Mouse (Mus musculus) MEL (cell line): ENCODE results near the gene Tfam.

Experiments
- CTCF ChIP-seq, 3 experiments: IDR thresholded peaks in 2 of 3; conservative IDR thresholded peaks in 1 of 3; 2 replicates each; pipeline ENCODE4 v1.5.1; 2011 to 2012; ENCODE audit warnings: low read length in 3 of 3, low read depth in 2 of 3, mild to moderate bottlenecking in 2 of 3, improper control_type of control experiment in 1 of 3, inconsistent platforms in 1 of 3, mixed read lengths in 1 of 3, moderate library complexity in 1 of 3; ENCODE audit not compliant: control insufficient read depth in 1 of 3, insufficient read depth in 1 of 3, poor library complexity in 1 of 3, severe bottlenecking in 1 of 3
- MAZ ChIP-seq: IDR thresholded peaks from 2 replicates; pipeline ENCODE4 v1.6.1; 2012; ENCODE audit warnings: low read depth, mild to moderate bottlenecking, inconsistent platforms, low read length, improper control_type of control experiment
- POLR2A ChIP-seq, 2 experiments: IDR thresholded peaks; 2 replicates each; pipeline ENCODE4 v1.6.1; 2011 to 2012; ENCODE audit warnings: low read length in 2 of 2, mild to moderate bottlenecking in 2 of 2, control low read depth in 1 of 2, improper control_type of control experiment in 1 of 2, low read depth in 1 of 2, moderate library complexity in 1 of 2; ENCODE audit not compliant: control insufficient read depth in 1 of 2, insufficient read depth in 1 of 2, poor library complexity in 1 of 2
- POLR2AphosphoS5 ChIP-seq: IDR thresholded peaks from 2 replicates; pipeline ENCODE4 v1.6.1; 2012; ENCODE audit warnings: low read depth, borderline replicate concordance, mild to moderate bottlenecking, inconsistent platforms, low read length, moderate library complexity, mixed read lengths
- ZNF384 ChIP-seq: IDR thresholded peaks from 2 replicates; pipeline ENCODE4 v1.6.1; 2012; ENCODE audit warnings: low read depth, mild to moderate bottlenecking, inconsistent platforms, low read length, improper control_type of control experiment

DNA sequence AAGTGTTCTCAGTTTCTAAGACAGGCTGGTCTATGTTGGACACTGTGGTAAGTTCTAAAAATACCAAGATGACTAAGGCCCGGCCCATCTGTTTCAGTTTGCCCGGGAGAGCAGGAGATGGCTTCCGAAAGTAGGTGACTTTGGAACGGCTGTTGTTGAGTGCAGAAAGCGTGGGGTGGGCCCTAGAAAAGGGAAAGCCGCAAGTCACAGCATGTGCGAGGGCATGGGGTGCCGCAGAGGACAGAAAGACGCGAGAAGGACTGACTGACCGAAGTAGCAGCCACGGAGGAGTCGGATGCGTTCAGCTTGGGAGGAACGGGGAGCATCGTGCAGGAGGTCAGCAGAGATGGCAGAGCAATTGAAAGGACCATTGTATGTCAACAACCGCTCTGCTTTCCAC lies 12.4 kb upstream of the Tfam start:
- TF ChIP-seq CTCF (IDR thresholded peaks at IDR 0.05 in 2 of 3, conservative IDR thresholded peaks at IDR 0.05 in 1 of 3; ENCODE audit: control insufficient read depth in 1 of 3, insufficient read depth in 1 of 3, low read depth in 2 of 3, low read length in 3 of 3, poor library complexity in 1 of 3, severe bottlenecking in 1 of 3) (no peak), POLR2AphosphoS5 (no peak), POLR2A (IDR thresholded peaks at IDR 0.05; ENCODE audit: control insufficient read depth in 1 of 2, insufficient read depth in 1 of 2, low read depth in 1 of 2, low read length in 2 of 2, poor library complexity in 1 of 2) (no peak), MAZ (no peak), ZNF384 (no peak)
